Mouse (Mus musculus): Measurements from ENCODE around the gene Tfb2m. TPM values are rescaled to one million over a fixed set of nuclear protein-coding genes. Genes with fewer than 3 reads are reported as not detected.
A peak's percentile ranks its signal among the peaks of the same experiment; 100 is the strongest.

Gene Tfb2m
- polyA plus RNA-seq, 1 experiment, result 19.2 TPM

DNA sequence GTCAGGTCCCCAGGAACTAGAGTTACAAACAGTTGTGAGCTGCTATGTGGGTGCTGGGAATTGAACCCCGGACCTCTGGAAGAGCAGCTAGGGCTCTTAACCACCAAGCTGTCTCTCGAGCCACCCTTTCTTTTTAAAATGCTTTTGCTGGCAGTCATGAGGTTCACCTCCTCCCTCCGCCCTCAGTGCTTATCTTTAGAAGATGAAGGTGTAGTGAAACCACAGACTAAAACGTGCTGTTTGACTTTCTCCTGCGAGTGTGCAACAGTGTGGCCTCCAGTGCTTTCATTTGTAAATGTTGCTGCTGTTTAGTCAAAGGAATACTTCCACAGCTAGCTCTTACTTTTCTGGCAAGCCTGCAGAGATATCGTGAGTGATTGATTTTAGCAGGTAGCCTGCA is 32.6 kb upstream of the Tfb2m start:
- no peak for TF ChIP-seq CTCF (IDR thresholded peaks at IDR 0.05; ENCODE audit: borderline replicate concordance, extremely low read depth, insufficient read depth, insufficient read length)
- no peak for TF ChIP-seq POLR2A (IDR thresholded peaks at IDR 0.05; ENCODE audit: borderline replicate concordance, extremely low read depth, insufficient read depth, insufficient read length, poor library complexity, severe bottlenecking)
- DNase-seq (ENCODE audit: low read depth), result no peak

DNA sequence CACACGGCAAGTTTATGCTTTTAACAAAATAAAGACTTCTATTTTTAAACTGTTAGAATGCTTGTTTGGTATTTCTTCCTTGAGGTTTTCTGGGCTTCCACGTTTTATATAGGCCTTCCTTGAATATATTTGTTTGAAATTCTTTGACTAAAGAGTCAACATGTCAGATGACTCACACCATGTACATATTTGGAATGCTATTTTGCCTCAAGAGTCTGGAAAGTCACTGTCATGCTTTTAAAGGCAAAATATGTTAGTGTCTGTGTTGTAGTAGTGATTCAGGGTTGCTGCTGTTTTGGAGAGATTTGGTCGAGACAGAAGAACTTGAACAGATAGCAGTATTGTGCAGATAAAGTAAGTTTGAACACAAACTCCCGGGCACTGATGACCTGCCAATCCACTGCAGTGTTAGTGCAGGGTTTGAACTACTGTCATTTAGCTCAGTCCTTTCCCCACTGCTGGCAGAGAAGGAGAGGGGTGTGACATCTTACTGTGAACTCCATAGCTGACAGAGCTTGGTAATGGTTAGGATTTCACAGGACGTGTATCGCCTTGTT is 27.7 kb upstream of the Tfb2m start:
- no peak for DNase-seq (ENCODE audit: low read depth)
- TF ChIP-seq CTCF (IDR thresholded peaks at IDR 0.05; ENCODE audit: borderline replicate concordance, extremely low read depth, insufficient read depth, insufficient read length) (no peak), POLR2A (IDR thresholded peaks at IDR 0.05; ENCODE audit: borderline replicate concordance, extremely low read depth, insufficient read depth, insufficient read length, poor library complexity, severe bottlenecking) (no peak)

DNA sequence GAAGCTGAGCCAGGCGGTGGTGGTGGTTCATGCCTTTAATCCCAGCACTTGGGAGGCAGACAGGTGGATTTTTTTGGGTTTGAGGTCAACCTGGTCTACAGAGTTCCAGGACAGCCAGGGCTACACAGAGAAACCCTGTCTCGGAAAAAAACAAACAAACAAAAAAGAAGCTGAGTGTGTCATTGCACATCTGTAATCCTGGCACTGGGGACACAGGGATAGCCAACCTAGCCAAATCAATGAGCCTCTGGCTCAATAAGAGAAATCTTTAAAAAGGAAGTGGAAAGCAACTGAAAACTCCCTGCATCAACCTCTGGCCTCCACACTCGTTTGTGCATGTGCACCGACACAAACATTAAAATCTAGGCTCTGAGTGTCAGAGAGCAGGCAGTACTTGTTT is 25.6 kb upstream of the Tfb2m start:
- no peak for DNase-seq (ENCODE audit: low read depth)
- TF ChIP-seq POLR2A (IDR thresholded peaks at IDR 0.05; ENCODE audit: borderline replicate concordance, extremely low read depth, insufficient read depth, insufficient read length, poor library complexity, severe bottlenecking) (no peak), CTCF (IDR thresholded peaks at IDR 0.05; ENCODE audit: borderline replicate concordance, extremely low read depth, insufficient read depth, insufficient read length) (no peak)

DNA sequence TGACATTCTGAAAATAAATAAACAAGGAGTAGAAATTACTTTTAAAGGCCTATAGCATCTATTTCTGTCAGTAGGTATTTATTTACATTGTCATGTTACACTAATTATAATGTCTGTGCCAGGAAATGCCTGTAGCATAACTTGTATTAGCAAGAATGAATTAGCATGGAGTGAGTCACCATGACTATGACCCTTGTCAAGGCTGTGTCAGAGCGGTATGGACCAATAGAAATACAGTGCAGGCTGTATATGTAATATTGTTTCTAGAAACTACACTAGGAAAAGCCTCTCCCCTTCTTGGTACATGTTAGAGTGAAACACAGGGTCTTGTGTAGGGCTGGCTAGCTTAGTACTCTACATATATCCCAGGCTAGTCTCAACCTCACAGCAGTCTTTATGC is 24.4 kb upstream of the Tfb2m start:
- TF ChIP-seq CTCF (IDR thresholded peaks at IDR 0.05; ENCODE audit: borderline replicate concordance, extremely low read depth, insufficient read depth, insufficient read length), result no peak
- no peak for TF ChIP-seq POLR2A (IDR thresholded peaks at IDR 0.05; ENCODE audit: borderline replicate concordance, extremely low read depth, insufficient read depth, insufficient read length, poor library complexity, severe bottlenecking)
- no peak for DNase-seq (ENCODE audit: low read depth)

DNA sequence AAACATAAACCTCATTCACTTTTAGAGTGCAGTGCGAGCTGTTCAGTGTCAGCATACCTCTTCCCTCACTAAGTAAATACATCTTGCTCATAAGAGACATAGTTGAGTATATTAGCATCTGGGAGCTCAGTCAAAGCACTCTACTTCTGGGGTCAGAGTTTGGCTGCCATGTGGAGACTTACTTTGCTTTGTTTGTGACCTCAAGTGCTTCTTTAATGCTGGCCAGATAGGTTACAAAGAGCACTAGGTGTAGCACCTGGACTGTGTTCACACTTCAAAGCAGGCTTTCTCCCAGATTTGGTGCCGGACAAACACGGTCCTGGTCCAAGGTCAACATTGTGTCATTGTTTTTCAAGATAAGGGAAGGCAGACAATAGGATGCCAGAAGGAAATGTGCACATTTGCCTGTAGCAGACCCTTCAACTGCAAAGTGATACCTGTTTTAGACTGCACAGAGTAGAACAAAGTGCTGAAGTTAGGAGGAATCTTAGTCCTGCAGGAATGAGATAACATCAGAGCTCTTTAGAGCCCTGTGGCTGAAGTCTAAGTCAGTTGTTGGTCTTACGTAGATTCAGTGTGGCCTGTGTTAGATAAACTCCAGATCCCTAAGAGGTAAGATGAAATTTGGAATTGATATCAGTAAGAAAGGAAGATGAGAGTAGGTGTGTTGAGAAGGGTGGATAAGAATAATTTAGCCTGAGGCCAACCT is 22.8 kb upstream of the Tfb2m start:
- DNase-seq (ENCODE audit: low read depth), result no peak
- TF ChIP-seq CTCF (IDR thresholded peaks at IDR 0.05; ENCODE audit: borderline replicate concordance, extremely low read depth, insufficient read depth, insufficient read length), result no peak
- TF ChIP-seq POLR2A (IDR thresholded peaks at IDR 0.05; ENCODE audit: borderline replicate concordance, extremely low read depth, insufficient read depth, insufficient read length, poor library complexity, severe bottlenecking), result no peak

DNA sequence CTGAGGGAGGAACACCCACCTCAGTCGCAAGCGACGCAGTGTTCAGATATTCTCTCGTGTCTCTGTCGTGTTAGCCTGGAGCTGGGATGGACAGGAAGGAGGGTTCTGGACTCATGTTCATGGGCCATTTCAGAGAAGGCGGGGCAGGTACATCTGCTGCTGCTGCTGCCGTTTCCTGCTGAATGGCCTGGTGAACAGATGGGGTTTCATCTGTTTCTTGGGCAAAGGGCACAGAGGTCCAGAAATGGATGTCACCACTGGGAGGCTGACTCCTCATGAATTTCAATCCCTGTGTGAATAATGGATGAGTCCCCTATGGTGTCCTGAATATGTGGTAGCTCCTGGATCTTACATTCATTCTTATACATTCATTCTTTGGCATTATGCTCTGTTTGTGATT is 21.5 kb upstream of the Tfb2m start:
- TF ChIP-seq POLR2A (IDR thresholded peaks at IDR 0.05; ENCODE audit: borderline replicate concordance, extremely low read depth, insufficient read depth, insufficient read length, poor library complexity, severe bottlenecking) (no peak), CTCF (IDR thresholded peaks at IDR 0.05; ENCODE audit: borderline replicate concordance, extremely low read depth, insufficient read depth, insufficient read length) (no peak)
- peak; percentile 66 for DNase-seq (ENCODE audit: low read depth)

DNA sequence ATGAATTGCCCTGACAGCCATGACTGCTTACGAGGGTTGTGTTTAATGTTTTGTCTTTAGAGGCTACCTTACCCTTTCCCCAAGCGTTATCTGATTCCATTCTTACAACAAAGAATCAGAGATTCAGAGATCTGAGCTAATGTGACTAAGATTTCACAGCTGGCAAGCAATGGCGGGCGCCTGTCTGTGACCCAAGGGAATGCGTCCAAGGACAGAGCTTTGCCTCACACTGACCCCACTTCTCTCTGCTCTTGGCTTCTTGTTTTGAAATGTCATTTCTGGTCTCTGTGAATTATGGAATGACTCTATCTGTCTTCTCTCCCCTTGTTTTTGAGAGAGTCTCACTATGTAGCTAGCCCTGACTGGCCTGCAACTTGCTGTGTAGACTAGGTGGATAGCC is 17.9 kb upstream of the Tfb2m start:
- no peak for DNase-seq (ENCODE audit: low read depth)
- TF ChIP-seq POLR2A (IDR thresholded peaks at IDR 0.05; ENCODE audit: borderline replicate concordance, extremely low read depth, insufficient read depth, insufficient read length, poor library complexity, severe bottlenecking), result no peak
- TF ChIP-seq CTCF (IDR thresholded peaks at IDR 0.05; ENCODE audit: borderline replicate concordance, extremely low read depth, insufficient read depth, insufficient read length), result no peak

DNA sequence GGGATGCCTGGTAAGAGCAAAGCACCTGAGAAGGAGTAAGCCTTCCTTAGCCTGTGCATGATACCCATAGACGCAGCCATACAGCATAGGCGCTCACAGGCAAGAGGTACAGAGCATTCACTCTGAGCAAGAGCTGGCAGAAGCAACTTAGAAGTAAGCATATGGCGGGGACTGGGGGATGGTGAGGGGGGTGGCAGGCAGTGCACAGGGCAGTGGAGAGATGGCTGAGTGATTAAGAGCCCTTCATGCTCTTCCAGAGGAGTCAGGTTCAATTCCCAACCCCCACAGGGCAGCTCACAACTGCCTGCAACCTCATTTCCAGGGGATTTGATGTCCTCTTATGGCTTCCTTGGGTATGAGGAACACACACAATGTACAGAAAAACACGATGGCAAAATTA is 17.1 kb upstream of the Tfb2m start:
- DNase-seq (ENCODE audit: low read depth), result no peak
- TF ChIP-seq CTCF (IDR thresholded peaks at IDR 0.05; ENCODE audit: borderline replicate concordance, extremely low read depth, insufficient read depth, insufficient read length), result no peak
- TF ChIP-seq POLR2A (IDR thresholded peaks at IDR 0.05; ENCODE audit: borderline replicate concordance, extremely low read depth, insufficient read depth, insufficient read length, poor library complexity, severe bottlenecking), result no peak

DNA sequence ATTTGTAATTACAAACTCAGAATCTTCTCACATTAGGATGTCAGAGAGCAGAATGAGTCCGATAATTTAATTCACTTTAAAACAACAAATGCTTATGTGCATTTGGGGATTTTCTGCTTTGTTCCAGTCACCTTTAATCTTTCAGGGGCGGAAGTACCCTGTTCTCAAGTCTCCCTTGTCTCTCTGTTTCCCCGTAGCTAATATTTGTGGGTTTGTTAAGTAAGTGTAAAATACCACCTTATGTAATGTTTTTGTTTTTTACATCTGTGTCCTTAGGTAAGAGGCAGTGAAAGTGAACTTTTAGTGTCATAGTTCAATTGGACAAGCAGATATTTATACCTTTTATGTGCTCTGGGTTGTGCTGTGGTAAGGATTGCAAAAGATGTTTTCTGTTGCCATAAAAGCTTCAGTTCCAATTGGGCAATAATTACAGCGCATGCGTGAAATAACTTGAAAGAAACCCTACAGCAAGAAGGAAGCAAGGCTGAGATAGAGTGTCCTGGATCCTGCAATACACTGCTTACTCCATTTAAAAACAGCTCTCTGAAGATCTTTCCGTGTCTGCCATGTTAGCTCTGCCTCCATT is 14.9 kb upstream of the Tfb2m start:
- DNase-seq (ENCODE audit: low read depth), result no peak
- TF ChIP-seq POLR2A (IDR thresholded peaks at IDR 0.05; ENCODE audit: borderline replicate concordance, extremely low read depth, insufficient read depth, insufficient read length, poor library complexity, severe bottlenecking), result no peak
- TF ChIP-seq CTCF (IDR thresholded peaks at IDR 0.05; ENCODE audit: borderline replicate concordance, extremely low read depth, insufficient read depth, insufficient read length), result no peak

DNA sequence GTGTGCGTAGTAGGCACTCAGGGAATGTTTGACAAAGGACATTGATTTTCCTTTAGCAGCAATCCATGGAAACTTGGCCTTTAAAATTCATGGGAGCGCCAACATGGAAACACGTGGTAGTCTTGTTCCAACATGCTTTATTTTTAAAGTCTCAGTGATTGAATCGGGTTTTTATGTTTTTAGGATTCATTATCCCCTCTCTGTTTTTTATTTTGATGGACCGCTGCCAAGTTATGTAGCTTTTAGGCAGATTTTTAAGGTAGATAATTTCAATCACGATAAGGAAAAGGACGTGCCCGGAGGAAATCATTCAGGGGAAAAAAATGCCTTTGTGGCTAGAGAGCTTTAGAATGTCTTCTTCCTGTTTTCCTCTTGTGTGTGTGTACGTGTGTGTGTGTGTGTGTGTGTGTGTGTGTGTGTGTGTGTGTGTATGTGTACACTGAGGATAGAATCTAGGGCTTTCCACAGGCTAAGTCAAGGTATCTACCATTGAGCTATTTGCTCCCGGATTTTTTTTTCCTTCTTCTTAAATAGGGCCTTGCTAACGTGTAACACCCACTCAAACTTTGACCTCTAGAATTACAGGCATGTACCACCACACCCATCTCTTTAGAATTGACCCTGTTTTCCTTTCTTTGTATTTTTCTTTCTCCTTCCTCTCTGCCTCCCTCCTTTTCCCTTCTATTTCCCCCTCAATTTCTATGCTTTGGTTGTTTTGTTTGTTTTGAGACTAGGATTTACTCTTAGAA is 13.6 kb upstream of the Tfb2m start:
- DNase-seq (ENCODE audit: low read depth), result no peak
- TF ChIP-seq CTCF (IDR thresholded peaks at IDR 0.05; ENCODE audit: borderline replicate concordance, extremely low read depth, insufficient read depth, insufficient read length) (no peak), POLR2A (IDR thresholded peaks at IDR 0.05; ENCODE audit: borderline replicate concordance, extremely low read depth, insufficient read depth, insufficient read length, poor library complexity, severe bottlenecking) (no peak)

DNA sequence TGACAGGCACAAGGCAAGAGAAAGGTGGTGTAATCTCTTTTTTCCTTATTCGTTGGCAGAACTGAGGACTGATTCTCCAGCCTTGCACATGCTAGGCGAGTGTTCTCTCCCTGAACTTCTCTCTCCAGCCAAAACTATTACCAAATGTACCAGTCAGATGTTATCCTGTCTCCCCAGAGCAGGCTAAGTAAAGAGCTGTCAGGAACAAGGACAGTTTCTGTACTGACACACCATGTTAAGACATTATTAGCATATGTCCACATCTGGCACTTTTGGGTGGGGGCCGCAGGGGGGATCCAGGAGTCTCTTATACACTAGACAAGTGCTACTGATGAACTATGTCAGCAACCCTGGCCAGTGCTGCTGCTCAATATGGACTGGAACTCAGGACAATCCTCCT is 10.9 kb upstream of the Tfb2m start:
- DNase-seq (ENCODE audit: low read depth), result no peak

More for the DNA sequence above, 10.9 kb upstream of the Tfb2m start:
- TF ChIP-seq POLR2A (IDR thresholded peaks at IDR 0.05; ENCODE audit: borderline replicate concordance, extremely low read depth, insufficient read depth, insufficient read length, poor library complexity, severe bottlenecking), result no peak
- no peak for TF ChIP-seq CTCF (IDR thresholded peaks at IDR 0.05; ENCODE audit: borderline replicate concordance, extremely low read depth, insufficient read depth, insufficient read length)

Measured in brain, embryonic 14.5 days (tissue).